Mouse (Mus musculus): ENCODE measurements around the gene Rbp3. TPM values are rescaled to one million over a fixed set of nuclear protein-coding genes. Genes with fewer than 3 reads are reported as not detected.

Rbp3 gene
- not detected in 2 replicates for polyA plus RNA-seq (2012; rRNA removed)

GRCm38 (mm10) chr14:33953761-33954160 lies at the start of gene Rbp3:
Gene Rbp3 (plus strand): TSS chr14:33954003.
- Histone ChIP-seq H3K27ac (ENCODE audit: insufficient read depth, low read depth, low read length) (no peak within 1 kb of the TSS), H3K36me3 (ENCODE audit: control insufficient read depth, insufficient read depth, low read length) (no peaks in the 10 kb centered on the region), H3K4me3 (ENCODE audit: low read depth, low read length) (no peak within 1 kb of the TSS), H3K4me1 (ENCODE audit: control insufficient read depth, insufficient read depth, insufficient read length, low read length) (no peaks in the 10 kb centered on the region), H3K27me3 (ENCODE audit: control insufficient read depth, insufficient read depth, low read length) (no peaks in the 10 kb centered on the region)
- TF ChIP-seq POLR2A (IDR thresholded peaks at IDR 0.05; ENCODE audit: low read depth, low read length) (no peak), CTCF (IDR thresholded peaks at IDR 0.05; ENCODE audit: extremely low read depth, insufficient read length, insufficient replicate concordance, low read depth, low read length) (no peak)
- 82% methylated on average over 5 of the region's 5 CpGs for WGBS

GRCm38 (mm10) chr14:33904851-33905250 lies 49.0 kb upstream of the Rbp3 start:
- TF ChIP-seq CTCF (IDR thresholded peaks at IDR 0.05; ENCODE audit: extremely low read depth, insufficient read length, insufficient replicate concordance, low read depth, low read length) (no peak), POLR2A (IDR thresholded peaks at IDR 0.05; ENCODE audit: low read depth, low read length) (no peak)
- no peaks in the 10 kb centered on the region for H3K4me1 ChIP-seq (ENCODE audit: control insufficient read depth, insufficient read depth, insufficient read length, low read length)
- no peak overlapping the region for H3K4me3 ChIP-seq (ENCODE audit: low read depth, low read length)
- no peaks in the 10 kb centered on the region for H3K36me3 ChIP-seq (ENCODE audit: control insufficient read depth, insufficient read depth, low read length)
- no peaks in the 10 kb centered on the region for H3K27me3 ChIP-seq (ENCODE audit: control insufficient read depth, insufficient read depth, low read length)
- H3K27ac ChIP-seq (ENCODE audit: insufficient read depth, low read depth, low read length), result no peak overlapping the region

GRCm38 (mm10) chr14:33913727-33914126 lies 40.1 kb upstream of the Rbp3 start:
- Histone ChIP-seq H3K27me3 (ENCODE audit: control insufficient read depth, insufficient read depth, low read length) (no peaks in the 10 kb centered on the region), H3K27ac (ENCODE audit: insufficient read depth, low read depth, low read length) (no peak overlapping the region), H3K4me1 (ENCODE audit: control insufficient read depth, insufficient read depth, insufficient read length, low read length) (no peaks in the 10 kb centered on the region), H3K4me3 (ENCODE audit: low read depth, low read length) (no peak overlapping the region), H3K36me3 (ENCODE audit: control insufficient read depth, insufficient read depth, low read length) (no peaks in the 10 kb centered on the region)
- WGBS, result 25% methylated on average over 3 of the region's 3 CpGs
- TF ChIP-seq POLR2A (IDR thresholded peaks at IDR 0.05; ENCODE audit: low read depth, low read length) (no peak), CTCF (IDR thresholded peaks at IDR 0.05; ENCODE audit: extremely low read depth, insufficient read length, insufficient replicate concordance, low read depth, low read length) (no peak)

- TF ChIP-seq CTCF (IDR thresholded peaks at IDR 0.05; ENCODE audit: extremely low read depth, insufficient read length, insufficient replicate concordance, low read depth, low read length) (no peak), POLR2A (IDR thresholded peaks at IDR 0.05; ENCODE audit: low read depth, low read length) (no peak)
- Histone ChIP-seq H3K4me3 (ENCODE audit: low read depth, low read length) (no peak overlapping the region), H3K4me1 (ENCODE audit: control insufficient read depth, insufficient read depth, insufficient read length, low read length) (no peaks in the 10 kb centered on the region), H3K27me3 (ENCODE audit: control insufficient read depth, insufficient read depth, low read length) (no peaks in the 10 kb centered on the region), H3K36me3 (ENCODE audit: control insufficient read depth, insufficient read depth, low read length) (no peaks in the 10 kb centered on the region), H3K27ac (ENCODE audit: insufficient read depth, low read depth, low read length) (no peak overlapping the region)
- 89% methylated on average over 9 of the region's 9 CpGs for WGBS
These were observed 39.6 kb upstream of the Rbp3 start for GRCm38 (mm10) chr14:33914206-33914605.

GRCm38 (mm10) chr14:33920727-33921559 lies 32.9 kb upstream of the Rbp3 start:
- H3K4me3 ChIP-seq (ENCODE audit: low read depth, low read length), result no peak overlapping the region
- TF ChIP-seq CTCF (IDR thresholded peaks at IDR 0.05; ENCODE audit: extremely low read depth, insufficient read length, insufficient replicate concordance, low read depth, low read length) (no peak), POLR2A (IDR thresholded peaks at IDR 0.05; ENCODE audit: low read depth, low read length) (no peak)
- H3K27me3 ChIP-seq (ENCODE audit: control insufficient read depth, insufficient read depth, low read length), result peaks cover 10% of the 10 kb centered on the region
- WGBS, result 57% methylated on average over 14 of the region's 14 CpGs
- H3K36me3 ChIP-seq (ENCODE audit: control insufficient read depth, insufficient read depth, low read length), result no peaks in the 10 kb centered on the region
- no peaks in the 10 kb centered on the region for H3K4me1 ChIP-seq (ENCODE audit: control insufficient read depth, insufficient read depth, insufficient read length, low read length)
- H3K27ac ChIP-seq (ENCODE audit: insufficient read depth, low read depth, low read length), result no peak overlapping the region

- no peak overlapping the region for H3K4me3 ChIP-seq (ENCODE audit: low read depth, low read length)
- H3K4me1 ChIP-seq (ENCODE audit: control insufficient read depth, insufficient read depth, insufficient read length, low read length), result no peaks in the 10 kb centered on the region
- peaks cover 10% of the 10 kb centered on the region for H3K27me3 ChIP-seq (ENCODE audit: control insufficient read depth, insufficient read depth, low read length)
- no peak overlapping the region for H3K27ac ChIP-seq (ENCODE audit: insufficient read depth, low read depth, low read length)
- no peaks in the 10 kb centered on the region for H3K36me3 ChIP-seq (ENCODE audit: control insufficient read depth, insufficient read depth, low read length)
- TF ChIP-seq CTCF (IDR thresholded peaks at IDR 0.05; ENCODE audit: extremely low read depth, insufficient read length, insufficient replicate concordance, low read depth, low read length), result no peak
- TF ChIP-seq POLR2A (IDR thresholded peaks at IDR 0.05; ENCODE audit: low read depth, low read length), result no peak
- 23% methylated on average over 8 of the region's 8 CpGs for WGBS
These were observed 31.0 kb upstream of the Rbp3 start for GRCm38 (mm10) chr14:33922771-33923167.

GRCm38 (mm10) chr14:33923168-33924070 lies 30.4 kb upstream of the Rbp3 start, which contains the start of gene Gdf10:
Gene Gdf10 (plus strand): TSS chr14:33923587.
- no peak for TF ChIP-seq CTCF (IDR thresholded peaks at IDR 0.05; ENCODE audit: extremely low read depth, insufficient read length, insufficient replicate concordance, low read depth, low read length)
- no peak for TF ChIP-seq POLR2A (IDR thresholded peaks at IDR 0.05; ENCODE audit: low read depth, low read length)
- Histone ChIP-seq H3K27ac (ENCODE audit: insufficient read depth, low read depth, low read length) (no peak within 1 kb of the TSS), H3K36me3 (ENCODE audit: control insufficient read depth, insufficient read depth, low read length) (no peaks in the 10 kb centered on the region), H3K4me1 (ENCODE audit: control insufficient read depth, insufficient read depth, insufficient read length, low read length) (no peaks in the 10 kb centered on the region), H3K4me3 (ENCODE audit: low read depth, low read length) (peak within 1 kb of the TSS; percentile 36), H3K27me3 (ENCODE audit: control insufficient read depth, insufficient read depth, low read length) (peaks cover 10% of the 10 kb centered on the region)
- WGBS, result 2% methylated on average over 85 of the region's 85 CpGs

Data from small intestine, adult 2 months (tissue).